Mouse (Mus musculus) lung, adult 2 months (tissue): ENCODE data around the gene Fndc3b.

ENCODE experiments used
- CTCF ChIP-seq: fragments of 200-500 bp; IDR thresholded peaks from 2 replicates; pipeline ENCODE4 v1.5.1; 2011; ENCODE audit warnings: mild to moderate bottlenecking, low read length, control low read depth; ENCODE audit not compliant: insufficient read depth
- POLR2A ChIP-seq: fragments of 200-500 bp; IDR thresholded peaks from 2 replicates; pipeline ENCODE4 v1.6.1; 2011; ENCODE audit warnings: low read depth, mild to moderate bottlenecking, control low read depth, low read length, borderline replicate concordance; ENCODE audit errors: extremely low read depth

DNA sequence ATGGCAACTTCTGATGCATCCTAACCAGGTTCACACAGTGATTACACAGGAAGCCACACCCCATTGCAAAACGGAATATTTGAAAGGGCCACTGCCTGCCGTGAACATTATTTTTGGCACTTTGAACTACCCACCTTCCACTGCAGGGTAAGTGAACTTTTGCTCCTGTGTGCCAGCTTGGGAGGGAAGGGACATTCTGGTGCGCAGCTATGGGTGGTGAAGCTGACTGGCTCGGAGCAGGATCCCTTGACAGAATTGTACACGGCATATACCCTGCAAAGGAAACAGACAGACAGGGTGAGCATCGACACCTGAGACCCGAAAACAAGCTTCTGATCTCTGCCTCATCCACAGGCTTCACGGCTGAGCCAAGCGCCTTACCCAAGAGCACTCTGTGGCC lies 220.2 kb downstream of the Fndc3b start:
- no peak for TF ChIP-seq CTCF
- no peak for TF ChIP-seq POLR2A
